Mouse (Mus musculus) right cerebral cortex, postnatal 14 days (tissue): ENCODE measurements around the gene Rab17.
A peak's percentile ranks its signal among the peaks of the same experiment; 100 is the strongest.

ENCODE experiments used
- DNase-seq: peaks from one replicate; pipeline ENCODE4 v3.0.0; 2022

The Rab17 gene

GRCm38 (mm10) chr1:90969347-90969784 lies at the start of gene Rab17:
Gene Rab17, minus strand, starts transcription at chr1:90969661.
- DNase-seq, result no peak

DNA sequence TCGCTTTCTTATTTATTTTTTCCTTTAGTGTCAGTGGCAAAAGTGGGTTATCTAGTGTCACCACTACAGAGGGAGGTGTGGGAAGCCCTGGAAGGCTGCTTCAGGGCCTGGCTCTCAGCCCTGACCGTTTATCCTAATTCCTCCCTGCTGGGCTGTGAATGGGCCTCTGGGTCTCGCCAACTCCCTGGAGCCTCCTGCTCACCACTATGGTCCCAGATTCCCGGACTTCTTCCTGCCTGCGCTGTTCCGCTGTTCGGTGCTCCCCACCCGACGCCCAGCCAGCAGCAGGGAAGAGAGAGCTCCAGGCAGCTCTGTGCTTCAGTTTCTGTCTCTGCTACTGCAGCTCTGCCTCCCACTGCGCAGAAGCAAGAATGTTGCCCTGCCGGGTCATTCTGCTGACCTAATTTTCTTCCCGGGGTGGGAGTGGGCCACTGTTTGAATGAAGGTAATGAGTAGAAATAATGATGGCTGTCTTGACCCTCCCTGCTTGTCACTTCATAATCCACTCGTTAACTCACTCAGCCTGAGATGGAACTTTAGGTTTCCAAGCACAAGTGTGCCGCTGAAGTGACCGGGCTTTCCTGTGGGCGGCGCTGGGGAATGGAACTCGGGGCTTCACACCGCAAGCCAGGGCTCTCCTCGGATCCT lies 47.8 kb upstream of the Rab17 start:
- peak; percentile 40 for DNase-seq

- DNase-seq, result no peak
Measured at GRCm38 (mm10) chr1:91015571-91015970, 46.1 kb upstream of the Rab17 start.

GRCm38 (mm10) chr1:91013803-91014202 lies 44.3 kb upstream of the Rab17 start:
- no peak for DNase-seq

GRCm38 (mm10) chr1:91011336-91011735 lies 41.9 kb upstream of the Rab17 start:
- no peak for DNase-seq

DNA sequence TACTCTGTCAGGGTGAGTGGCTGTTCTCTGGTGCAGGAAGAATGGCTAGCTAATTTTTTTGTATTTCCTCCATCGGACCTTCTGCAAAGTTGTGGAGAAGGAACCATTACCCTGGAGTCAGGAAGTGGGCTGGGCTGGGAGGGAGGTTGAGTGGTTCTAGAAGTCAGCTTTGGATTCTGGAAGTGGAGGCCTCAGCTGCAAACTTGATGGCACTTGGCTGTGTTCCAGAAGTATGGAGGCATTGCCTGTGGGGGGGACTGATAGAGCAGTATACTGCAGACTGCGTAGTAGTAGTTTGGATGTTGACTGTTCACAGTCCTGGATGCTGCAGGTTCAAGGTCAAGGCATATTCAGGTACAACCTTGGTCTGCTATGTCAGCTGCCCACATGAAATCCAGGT lies 41.3 kb upstream of the Rab17 start:
- DNase-seq, result no peak

DNA sequence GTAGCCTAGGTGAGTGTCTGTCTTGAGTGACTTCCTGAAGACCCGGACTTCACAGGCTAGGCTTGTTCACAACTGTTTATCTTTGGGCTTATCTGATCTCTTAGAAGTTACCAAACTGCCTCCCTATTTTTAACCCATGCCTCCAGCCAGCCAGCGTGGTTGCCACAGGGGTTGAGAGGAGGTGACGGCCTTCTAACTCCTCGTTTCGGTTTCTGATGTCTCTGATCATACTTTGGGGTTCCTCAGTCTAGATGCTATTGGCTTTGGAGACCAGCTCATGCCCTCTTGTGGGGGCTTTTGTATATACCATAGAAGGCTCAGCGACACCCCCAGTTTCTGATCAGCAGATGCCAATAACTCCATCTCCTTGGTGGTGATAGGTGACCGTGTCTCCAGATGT lies 40.8 kb upstream of the Rab17 start:
- DNase-seq, result no peak

DNA sequence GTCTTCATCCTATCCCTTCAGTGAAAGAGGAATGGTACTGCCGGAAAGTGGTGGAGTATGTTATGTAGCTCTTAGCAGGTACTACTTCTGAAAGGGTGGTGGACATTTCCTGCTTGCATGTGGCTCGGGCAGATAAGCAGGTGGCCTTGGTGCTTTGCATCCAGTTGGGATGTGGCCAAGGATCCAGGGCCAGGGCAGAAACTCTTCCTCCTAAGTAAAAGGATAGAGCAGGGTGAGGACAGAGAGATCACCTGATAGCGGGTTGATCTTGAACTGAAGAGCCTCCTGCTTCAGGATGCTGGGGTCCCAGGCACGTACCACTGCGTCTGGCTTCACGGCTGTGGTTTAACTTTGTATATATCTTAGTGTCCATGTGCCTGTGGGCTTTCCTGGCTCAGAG lies 39.8 kb upstream of the Rab17 start:
- no peak for DNase-seq

DNA sequence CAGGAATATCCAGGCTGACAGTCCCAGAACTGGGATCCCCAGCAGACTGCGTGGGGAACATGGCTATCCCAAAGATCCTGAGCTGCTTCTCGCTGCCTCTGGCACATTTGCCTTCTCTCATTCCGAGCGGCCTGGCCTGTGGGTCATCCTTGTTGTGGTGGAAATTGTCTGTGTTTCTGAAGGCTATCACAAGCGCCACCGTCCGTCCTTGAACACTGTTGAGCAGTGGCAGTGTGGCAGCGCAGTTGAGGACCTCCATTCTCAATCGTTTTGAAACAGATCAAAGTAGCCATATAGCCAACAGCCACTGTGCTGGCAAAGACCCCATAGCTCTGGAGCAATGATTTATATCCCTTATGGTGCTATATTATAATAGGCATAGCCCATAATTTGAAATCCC lies 39.3 kb upstream of the Rab17 start:
- DNase-seq, result no peak

- DNase-seq, result no peak
Measured at GRCm38 (mm10) chr1:91008147-91008682, 38.8 kb upstream of the Rab17 start.

DNA sequence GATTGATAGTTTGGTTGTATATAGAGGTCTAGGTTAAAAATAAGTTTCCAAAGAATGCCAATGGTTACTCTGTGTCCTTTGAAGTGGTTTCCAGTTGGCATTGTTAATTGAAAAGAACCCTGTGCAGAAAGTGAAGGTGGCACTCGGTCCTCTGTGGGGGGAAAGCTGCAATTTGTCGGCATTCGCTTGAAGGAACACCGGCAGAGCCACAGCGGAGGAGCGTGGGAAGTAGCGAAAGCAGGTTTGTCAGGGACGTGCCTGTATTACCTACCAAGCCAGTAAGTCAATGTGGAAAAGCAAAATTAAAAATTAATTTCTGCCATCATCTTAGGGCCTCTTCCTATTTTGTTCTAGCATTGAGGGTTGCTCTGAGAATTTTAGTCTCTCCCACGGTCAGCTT lies 37.2 kb upstream of the Rab17 start:
- DNase-seq, result no peak

DNA sequence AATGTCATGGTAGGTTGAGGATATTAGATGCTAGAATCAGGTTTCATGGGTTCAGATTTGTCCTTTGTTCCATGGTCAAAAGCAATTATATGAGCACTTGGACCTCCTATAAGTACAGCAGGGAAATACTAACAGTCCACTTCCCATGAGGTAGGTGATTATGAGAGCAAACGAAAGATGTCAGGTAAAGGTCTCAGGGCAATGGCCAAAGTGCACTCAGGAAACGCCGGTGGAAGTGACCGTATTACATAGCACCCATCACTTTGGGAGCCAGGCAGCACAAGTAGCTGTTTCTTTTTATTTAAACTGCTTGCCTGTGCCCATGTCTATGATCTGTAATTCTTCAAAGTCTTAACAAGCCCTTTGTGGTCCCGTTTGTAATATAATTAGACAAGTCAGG lies 36.6 kb upstream of the Rab17 start:
- no peak for DNase-seq

DNA sequence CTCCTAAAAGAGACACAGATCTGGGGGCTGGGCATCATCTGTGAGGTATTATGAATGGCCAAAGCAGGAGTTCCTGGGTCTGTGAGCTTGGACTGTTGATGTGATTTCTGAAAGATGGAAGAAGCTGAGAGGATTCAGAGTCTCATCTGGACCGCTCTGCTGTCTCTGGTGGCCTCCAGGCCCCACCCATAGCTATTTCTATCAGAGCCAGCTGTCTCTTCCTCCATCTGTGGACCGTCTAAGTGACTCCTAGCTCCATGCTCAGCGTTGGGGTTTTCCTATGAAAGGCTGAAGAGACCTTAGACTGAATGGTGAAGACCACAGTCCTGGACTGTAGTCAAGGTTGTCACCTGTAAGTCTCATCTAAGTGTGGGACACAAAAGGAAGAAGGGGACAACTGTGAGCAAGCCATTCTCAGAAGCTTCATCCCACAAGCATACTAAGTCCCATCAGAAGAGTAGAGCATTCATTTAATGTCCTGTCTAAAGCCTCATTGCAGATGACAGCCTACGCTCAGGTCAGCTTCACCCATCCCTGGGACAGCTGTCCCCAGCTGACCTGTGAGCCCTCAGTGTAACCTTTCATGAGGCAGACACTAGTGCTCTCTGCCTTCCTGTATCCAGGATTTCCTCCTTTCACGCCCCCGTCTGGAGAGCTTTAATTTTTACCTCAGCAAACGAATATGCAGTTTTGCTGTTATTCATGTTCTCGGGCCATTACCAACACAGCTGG lies 34.2 kb upstream of the Rab17 start:
- DNase-seq, result no peak

GRCm38 (mm10) chr1:91002641-91003040 lies 33.2 kb upstream of the Rab17 start:
- DNase-seq, result no peak

DNA sequence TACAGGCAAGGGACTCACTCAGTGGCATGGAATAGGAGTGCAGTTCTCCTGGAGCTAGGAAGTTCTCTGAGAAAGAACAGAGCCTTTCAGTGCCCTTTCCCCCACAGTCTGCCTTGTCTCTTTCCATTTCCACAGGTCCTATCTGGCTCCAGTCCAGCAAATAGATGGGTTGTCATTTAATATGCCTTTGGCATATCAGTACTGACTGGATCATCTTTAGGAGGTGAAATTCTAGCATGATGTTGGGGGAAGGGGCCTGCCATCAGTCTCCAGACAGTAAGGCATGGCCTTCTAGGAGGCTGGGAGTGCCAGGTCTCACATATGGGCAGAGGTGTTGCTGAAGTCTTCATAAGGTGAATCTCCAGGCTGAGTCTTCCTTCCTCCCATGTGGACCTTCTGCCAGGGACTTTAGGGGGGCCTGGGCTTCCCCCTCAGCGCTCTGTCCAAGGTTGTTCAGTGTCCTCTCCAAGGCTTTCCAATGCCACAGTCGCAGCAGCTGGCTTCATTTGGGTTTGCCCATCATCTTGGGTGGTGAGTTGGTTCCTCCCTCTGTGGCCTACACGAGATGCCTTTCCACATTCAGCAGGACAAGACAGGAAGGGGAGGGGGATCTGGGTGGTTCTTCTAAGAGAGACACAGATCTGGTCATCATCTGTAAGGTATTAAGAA lies 32.5 kb upstream of the Rab17 start:
- DNase-seq, result no peak

GRCm38 (mm10) chr1:91001101-91001500 lies 31.6 kb upstream of the Rab17 start:
- no peak for DNase-seq

GRCm38 (mm10) chr1:90999911-91000601 lies 30.6 kb upstream of the Rab17 start:
- DNase-seq, result no peak

- peak; percentile 40 for DNase-seq
Measured at GRCm38 (mm10) chr1:90998891-90999611, 29.6 kb upstream of the Rab17 start.

- peak; percentile 64 for DNase-seq
Measured at GRCm38 (mm10) chr1:90998268-90998890, 28.9 kb upstream of the Rab17 start, which contains the start of gene Lrrfip1. Gene Lrrfip1, plus strand, starts transcription at chr1:90998737.

DNA sequence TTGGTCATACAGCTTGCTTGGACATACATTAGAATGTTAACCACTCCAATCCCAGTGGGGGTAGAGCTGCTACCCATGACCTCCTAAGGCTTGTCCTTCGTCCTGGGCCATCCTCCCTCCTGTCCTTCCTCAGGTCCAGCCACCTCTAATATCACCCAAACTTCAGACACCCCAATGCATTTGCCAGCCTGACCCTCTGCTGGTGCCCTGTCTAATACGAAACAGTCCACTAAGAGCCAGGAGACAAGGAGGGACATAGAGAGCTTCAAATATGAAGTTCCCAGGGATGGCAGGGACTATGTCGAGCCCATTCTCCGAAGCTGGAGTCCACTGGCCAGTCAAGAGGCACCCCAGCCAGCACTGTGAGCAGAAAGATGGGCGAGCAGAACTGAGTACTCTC lies 28.2 kb upstream of the Rab17 start:
- no peak for DNase-seq

- DNase-seq, result no peak
Measured at GRCm38 (mm10) chr1:90997136-90997535, 27.7 kb upstream of the Rab17 start.

GRCm38 (mm10) chr1:90995916-90996315 lies 26.5 kb upstream of the Rab17 start:
- no peak for DNase-seq
